Mouse (Mus musculus) erythroblast, adult 5-6 weeks (primary cell): ENCODE measurements around the gene Gm13078. TPM values are rescaled to one million over a fixed set of nuclear protein-coding genes. Genes with fewer than 3 reads are reported as not detected.

ENCODE experiments used
- ATAC-seq: replicated peaks from 2 replicates; pipeline ENCODE4 v1.8.0; 2016; ENCODE audit warnings: moderate number of reproducible peaks, mild to moderate bottlenecking, moderate TSS enrichment, inconsistent platforms; ENCODE audit not compliant: poor library complexity, low FRiP score, severe bottlenecking
- total RNA-seq, 2 experiments: library from RNA; stranded (forward) in 1 of 2; stranded (reverse) in 1 of 2; fragments of 150-400 nt in 1 of 2; fragments of 200-764, 138-1000 nt in 1 of 2; gene quantifications; 2 replicates each; pipeline versions ENCODE4 v1.2.3 to v1.2.4; 2015 to 2017; ENCODE audit warnings: low replicate concordance in 2 of 2

Gm13078 gene
- total RNA-seq (2015; ENCODE audit: low replicate concordance) (not detected in 2 replicates), total RNA-seq (2017; ENCODE audit: low replicate concordance) (not detected in 2 replicates)

GRCm38 (mm10) chr4:143719155-143719554 is at the start of gene Gm13078:
Gm13078 (plus strand) TSS chr4:143719455.
- ATAC-seq, result no peak

GRCm38 (mm10) chr4:143702611-143703010 is 16.6 kb upstream of the Gm13078 start, which contains the start of gene Gm13089:
Gm13089 (minus strand) TSS chr4:143702711.
- no peak for ATAC-seq

Other genes starting within 250 kb of the Gm13078 start
- gene Gm13043, start 208.1 kb upstream of the Gm13078 start, total RNA-seq (2015; ENCODE audit: low replicate concordance), result not detected in 2 replicates
- not detected in 2 replicates for gene Gm13043, start 208.1 kb upstream of the Gm13078 start, total RNA-seq (2017; ENCODE audit: low replicate concordance)
- not detected in 2 replicates for gene Gm13040, start 183.5 kb upstream of the Gm13078 start, total RNA-seq (2015; ENCODE audit: low replicate concordance)
- not detected in 2 replicates for gene Gm13040, start 183.5 kb upstream of the Gm13078 start, total RNA-seq (2017; ENCODE audit: low replicate concordance)
- gene BC080695, start 167.8 kb upstream of the Gm13078 start, total RNA-seq (2015; ENCODE audit: low replicate concordance), result not detected in 2 replicates
- gene BC080695, start 167.8 kb upstream of the Gm13078 start, total RNA-seq (2017; ENCODE audit: low replicate concordance), result not detected in 2 replicates
- gene Gm13057, start 167.7 kb upstream of the Gm13078 start, total RNA-seq (2015; ENCODE audit: low replicate concordance), result not detected in 2 replicates
- gene Gm13057, start 167.7 kb upstream of the Gm13078 start, total RNA-seq (2017; ENCODE audit: low replicate concordance), result not detected in 2 replicates
- not detected in 2 replicates for gene Gm13083, start 104.5 kb upstream of the Gm13078 start, total RNA-seq (2015; ENCODE audit: low replicate concordance)
- gene Gm13083, start 104.5 kb upstream of the Gm13078 start, total RNA-seq (2017; ENCODE audit: low replicate concordance), result not detected in 2 replicates
- gene Gm13088, start 62.2 kb upstream of the Gm13078 start, total RNA-seq (2015; ENCODE audit: low replicate concordance), result not detected in 2 replicates
- gene Gm13088, start 62.2 kb upstream of the Gm13078 start, total RNA-seq (2017; ENCODE audit: low replicate concordance), result not detected in 2 replicates
- gene Gm13089, start 16.7 kb upstream of the Gm13078 start, total RNA-seq (2015; ENCODE audit: low replicate concordance), result not detected in 2 replicates
- gene Gm13089, start 16.7 kb upstream of the Gm13078 start, total RNA-seq (2017; ENCODE audit: low replicate concordance), result not detected in 2 replicates
- not detected in 2 replicates for gene Gm13023, start 69.9 kb downstream of the Gm13078 start, total RNA-seq (2015; ENCODE audit: low replicate concordance)
- not detected in 2 replicates for gene Gm13023, start 69.9 kb downstream of the Gm13078 start, total RNA-seq (2017; ENCODE audit: low replicate concordance)
- not detected in 2 replicates for gene Gm13084, start 96.6 kb downstream of the Gm13078 start, total RNA-seq (2015; ENCODE audit: low replicate concordance)
- gene Gm13084, start 96.6 kb downstream of the Gm13078 start, total RNA-seq (2017; ENCODE audit: low replicate concordance), result not detected in 2 replicates
- not detected in 2 replicates for gene Gm13103, start 127.0 kb downstream of the Gm13078 start, total RNA-seq (2015; ENCODE audit: low replicate concordance)
- gene Gm13103, start 127.0 kb downstream of the Gm13078 start, total RNA-seq (2017; ENCODE audit: low replicate concordance), result not detected in 2 replicates
- gene Pramef6, start 180.9 kb downstream of the Gm13078 start, total RNA-seq (2015; ENCODE audit: low replicate concordance), result not detected in 2 replicates
- not detected in 2 replicates for gene Pramef6, start 180.9 kb downstream of the Gm13078 start, total RNA-seq (2017; ENCODE audit: low replicate concordance)
- not detected in 2 replicates for gene Pramef25, start 231.6 kb downstream of the Gm13078 start, total RNA-seq (2015; ENCODE audit: low replicate concordance)
- gene Pramef25, start 231.6 kb downstream of the Gm13078 start, total RNA-seq (2017; ENCODE audit: low replicate concordance), result not detected in 2 replicates
- gene Gm13101, start 247.5 kb downstream of the Gm13078 start, total RNA-seq (2015; ENCODE audit: low replicate concordance), result not detected in 2 replicates
- gene Gm13101, start 247.5 kb downstream of the Gm13078 start, total RNA-seq (2017; ENCODE audit: low replicate concordance), result not detected in 2 replicates